Mouse (Mus musculus) spleen, adult 2 months (tissue): ENCODE data around the gene Srms. TPM values are rescaled to one million over a fixed set of nuclear protein-coding genes. Genes with fewer than 3 reads are reported as not detected.

Source experiments
- DNase-seq, 2 experiments: peaks; one replicate each; pipeline versions ENCODE4 v3.0.0 to v3.0.0-alpha.2; 2012 to 2021; ENCODE audit warnings: low spot score in 2 of 2, low read depth in 1 of 2
- H3K27ac ChIP-seq: fragments of 200-500 bp; 2 replicates; pipeline ENCODE4 v1.5.1; 2012; ENCODE audit warnings: low read length, inconsistent platforms; ENCODE audit not compliant: insufficient read depth
- H3K27me3 ChIP-seq: fragments of 200-500 bp; 2 replicates; pipeline ENCODE4 v1.6.1; 2012; ENCODE audit warnings: mild to moderate bottlenecking, moderate library complexity, low read length, inconsistent platforms; ENCODE audit not compliant: control insufficient read depth, insufficient read depth
- H3K36me3 ChIP-seq: fragments of 200-500 bp; 2 replicates; pipeline ENCODE4 v1.6.1; 2012; ENCODE audit warnings: mild to moderate bottlenecking, low read length, inconsistent platforms; ENCODE audit not compliant: control insufficient read depth, insufficient read depth
- H3K4me1 ChIP-seq: fragments of 200-500 bp; 2 replicates; pipeline ENCODE4 v1.6.1; 2011; ENCODE audit warnings: inconsistent platforms; ENCODE audit not compliant: control insufficient read depth, insufficient read depth, insufficient read length
- H3K4me3 ChIP-seq: fragments of 200-500 bp; 2 replicates; pipeline ENCODE4 v1.5.1; 2011; ENCODE audit warnings: mild to moderate bottlenecking, inconsistent platforms; ENCODE audit not compliant: insufficient read depth, insufficient read length; ENCODE audit errors: extremely low read depth
- CTCF ChIP-seq: fragments of 200-500 bp; IDR thresholded peaks from 2 replicates; pipeline ENCODE4 v1.5.1; 2011; ENCODE audit warnings: mild to moderate bottlenecking, inconsistent platforms; ENCODE audit not compliant: insufficient read depth, insufficient read length, insufficient replicate concordance; ENCODE audit errors: extremely low read depth
- POLR2A ChIP-seq: fragments of 200-500 bp; IDR thresholded peaks from 2 replicates; pipeline ENCODE4 v1.6.1; 2011; ENCODE audit warnings: low read depth, low read length, inconsistent platforms
- WGBS: fragments of 180-500 bp; shearing (Covaris S2); methylation state at CpG from one replicate; pipeline ENCODE4 v1.1.7; 2018; 5-methylcytosine and 5-hydroxymethylcytosine counted together
- polyA plus RNA-seq: library from polyadenylated mRNA; depleted of rRNA; stranded (reverse); fragments of >200 nt; gene quantifications from 2 replicates; pipeline ENCODE4 v1.2.3, GENCODE M21; 2012

The Srms gene
- polyA plus RNA-seq, 1 experiment: 1.4 TPM

DNA sequence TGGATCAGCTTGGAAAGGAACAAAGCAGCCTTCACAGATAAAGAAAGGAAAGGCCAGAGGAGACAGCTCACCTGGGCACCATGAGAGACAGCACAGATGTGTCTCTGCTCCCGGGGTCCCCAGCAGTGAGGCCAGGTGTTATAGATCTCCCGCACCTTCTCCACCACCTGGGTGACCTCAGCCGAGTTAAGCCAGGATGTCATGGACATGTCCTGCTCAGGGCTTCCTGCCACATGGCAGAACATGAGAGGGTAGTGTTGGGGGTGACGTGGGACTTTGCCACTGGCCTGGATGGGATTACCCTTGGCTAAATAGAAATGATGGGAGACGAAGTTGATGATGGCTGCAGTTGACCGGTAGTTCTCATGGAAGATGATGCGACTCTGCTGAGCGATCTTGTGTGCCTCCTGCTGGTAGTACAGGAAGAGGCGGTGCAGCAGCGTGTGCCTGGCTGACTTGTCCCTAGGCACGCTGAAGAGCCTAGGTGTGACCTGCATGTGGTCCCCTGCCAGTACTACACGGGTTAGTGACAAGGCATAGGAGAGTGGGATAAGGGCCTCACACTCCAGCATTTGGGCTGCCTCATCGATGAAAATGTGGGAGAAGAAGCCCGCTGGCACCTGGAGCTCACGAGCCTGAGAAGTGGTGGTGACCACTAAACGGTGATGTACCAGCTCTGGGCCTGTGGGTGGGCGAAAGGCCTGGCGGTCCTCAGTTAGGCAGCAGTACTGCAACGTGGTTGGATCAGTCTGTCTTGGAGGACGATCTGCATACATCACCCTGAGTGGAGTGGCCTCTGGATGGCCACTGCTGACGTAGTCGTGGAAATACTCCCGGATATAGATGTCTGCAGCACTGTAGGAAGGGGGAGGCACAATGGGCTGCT lies 22.9 kb upstream of the Srms start:
- TF ChIP-seq CTCF: no peak
- TF ChIP-seq POLR2A: no peak
- Histone ChIP-seq H3K36me3 (peaks cover 75% of the 10 kb centered on the region), H3K27ac (no peak overlapping the region), H3K4me1 (peaks cover 24% of the 10 kb centered on the region), H3K4me3 (no peak overlapping the region), H3K27me3 (no peaks in the 10 kb centered on the region)
- DNase-seq: peak in 1 of 2 experiments; percentile 9
- WGBS: 89% methylated on average over 23 of the region's 23 CpGs

DNA sequence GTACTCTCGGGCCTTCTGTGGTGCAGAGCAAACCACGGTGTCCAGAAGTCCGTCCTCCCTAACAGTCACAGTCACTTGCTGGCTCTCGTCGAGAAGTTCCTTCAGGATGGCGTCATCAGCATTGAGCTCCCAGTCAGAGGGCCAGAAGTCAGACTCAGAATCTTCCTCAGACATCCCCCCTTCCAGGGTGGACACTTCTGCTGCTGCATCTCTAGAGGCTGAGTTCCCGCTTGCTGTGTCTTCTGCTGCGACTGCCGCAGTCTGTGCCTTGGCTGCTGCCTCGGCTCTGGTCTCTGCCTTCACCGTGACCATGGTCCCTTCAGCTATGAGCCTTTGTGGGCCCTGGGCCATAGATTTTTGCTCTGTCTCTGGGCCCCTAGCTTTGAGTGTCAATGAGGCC lies 21.7 kb upstream of the Srms start:
- Histone ChIP-seq H3K27ac (no peak overlapping the region), H3K27me3 (no peaks in the 10 kb centered on the region), H3K4me1 (peaks cover 11% of the 10 kb centered on the region; the same call in 1 of the 2 replicates), H3K4me3 (no peak overlapping the region), H3K36me3 (peaks cover 75% of the 10 kb centered on the region)
- no peak for DNase-seq
- 96% methylated on average over 11 of the region's 11 CpGs for WGBS
- TF ChIP-seq POLR2A (no peak), CTCF (no peak)

DNA sequence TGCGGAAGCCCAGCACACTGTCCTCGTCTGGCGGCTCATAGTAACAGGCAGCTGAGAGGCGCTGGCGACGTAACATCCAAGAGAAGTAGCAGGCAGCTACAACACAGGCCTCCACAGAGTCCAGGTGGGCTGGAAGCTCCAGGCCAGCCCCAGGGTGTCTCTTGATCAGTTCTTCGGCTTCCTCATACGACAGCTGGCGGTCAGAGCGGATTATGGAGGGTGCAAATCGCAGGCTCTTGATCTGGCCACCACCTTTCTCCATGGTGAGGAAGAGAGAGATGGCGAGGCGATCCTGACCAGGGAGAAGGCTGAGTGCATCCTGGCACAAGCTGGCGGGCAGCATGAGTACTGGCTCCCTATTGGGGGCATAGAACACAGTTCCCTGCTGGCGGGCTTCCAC lies 20.5 kb upstream of the Srms start:
- Histone ChIP-seq H3K36me3 (peaks cover 82% of the 10 kb centered on the region), H3K4me1 (peaks cover 4% of the 10 kb centered on the region; the same call in 1 of the 2 replicates), H3K27ac (no peak overlapping the region), H3K4me3 (no peak overlapping the region), H3K27me3 (no peaks in the 10 kb centered on the region)
- DNase-seq: peak in 1 of 2 experiments; percentile 4
- no peak for TF ChIP-seq CTCF
- TF ChIP-seq POLR2A: no peak
- 97% methylated on average over 15 of the region's 15 CpGs for WGBS

- WGBS: 98% methylated on average over 20 of the region's 20 CpGs
- TF ChIP-seq CTCF: no peak
- no peak for TF ChIP-seq POLR2A
- H3K4me3 ChIP-seq: no peak overlapping the region
- no peaks in the 10 kb centered on the region for H3K27me3 ChIP-seq
- H3K36me3 ChIP-seq: peaks cover 87% of the 10 kb centered on the region
- H3K4me1 ChIP-seq: no peaks in the 10 kb centered on the region
- no peak overlapping the region for H3K27ac ChIP-seq
- DNase-seq: no peak
These were observed 18.2 kb upstream of the Srms start for GRCm38 (mm10) chr2:181231171-181231570.

GRCm38 (mm10) chr2:181228335-181228734 lies 15.3 kb upstream of the Srms start:
- WGBS: 61% methylated on average over 1 of the region's 1 CpGs
- no peak for DNase-seq
- Histone ChIP-seq H3K4me3 (no peak overlapping the region), H3K27me3 (no peaks in the 10 kb centered on the region), H3K36me3 (peaks cover 61% of the 10 kb centered on the region), H3K27ac (no peak overlapping the region), H3K4me1 (no peaks in the 10 kb centered on the region)
- TF ChIP-seq CTCF (no peak), POLR2A (no peak)

- H3K27ac ChIP-seq: no peak overlapping the region
- H3K36me3 ChIP-seq: peaks cover 50% of the 10 kb centered on the region
- WGBS: 90% methylated on average over 3 of the region's 3 CpGs
- DNase-seq: no peak
- no peak for TF ChIP-seq CTCF
- TF ChIP-seq POLR2A: no peak
- H3K4me3 ChIP-seq: no peak overlapping the region
- H3K27me3 ChIP-seq: no peaks in the 10 kb centered on the region
- H3K4me1 ChIP-seq: no peaks in the 10 kb centered on the region
These were observed 14.1 kb upstream of the Srms start for GRCm38 (mm10) chr2:181227122-181227521.

DNA sequence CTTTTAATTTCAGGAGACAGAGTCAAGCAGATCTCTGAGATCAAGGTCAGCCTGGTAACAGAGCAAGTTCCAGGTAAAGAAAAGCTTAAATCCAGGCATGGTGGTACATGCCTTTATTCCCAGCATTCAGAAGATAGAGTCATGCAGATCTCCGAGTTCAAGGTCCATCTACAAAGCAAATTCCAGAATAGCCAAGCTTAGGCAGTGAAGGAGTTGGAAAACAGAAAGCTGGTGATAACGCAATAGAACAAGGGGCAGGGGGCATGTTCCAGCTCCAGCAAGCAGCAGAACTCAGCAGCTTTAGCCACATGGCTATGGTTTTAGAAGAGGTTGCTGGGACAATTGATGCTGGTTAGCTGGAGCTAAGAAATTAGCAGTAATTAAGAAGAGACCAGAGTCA lies 12.0 kb upstream of the Srms start:
- no peak for TF ChIP-seq CTCF
- TF ChIP-seq POLR2A: no peak
- WGBS: 88% methylated on average over 2 of the region's 2 CpGs

More for the DNA sequence above, 12.0 kb upstream of the Srms start:
- H3K36me3 ChIP-seq: peaks cover 33% of the 10 kb centered on the region
- no peak for DNase-seq
- no peaks in the 10 kb centered on the region for H3K27me3 ChIP-seq
- H3K4me1 ChIP-seq: peaks cover 10% of the 10 kb centered on the region; the same call in 1 of the 2 replicates
- H3K27ac ChIP-seq: no peak overlapping the region
- H3K4me3 ChIP-seq: no peak overlapping the region
